Mouse (Mus musculus) midbrain, postnatal 0 days (tissue): ENCODE measurements around the gene Cdh22. TPM values are rescaled to one million over a fixed set of nuclear protein-coding genes. Genes with fewer than 3 reads are reported as not detected.

Experiments
- ATAC-seq: fragments of 200-750 bp; cut with Nextera tagmentation; 2 replicates; pipeline ENCODE4 v1.8.0; 2017; ENCODE audit warnings: moderate number of reproducible peaks, mild to moderate bottlenecking, moderate TSS enrichment, moderate library complexity; ENCODE audit not compliant: low FRiP score
- DNase-seq: peaks from one replicate; pipeline ENCODE4 v3.0.0-alpha.2; 2015; ENCODE audit warnings: low spot score
- H3K27ac ChIP-seq: fragments of 300-500 bp; sonication (generic); 2 replicates; pipeline ENCODE4 v1.5.1; 2014; ENCODE audit warnings: low read depth, mild to moderate bottlenecking, low read length, mixed read lengths
- H3K27me3 ChIP-seq: fragments of 300-500 bp; sonication (generic); 2 replicates; pipeline ENCODE4 v1.6.1; 2014; ENCODE audit warnings: low read length, control low read depth, mixed read lengths; ENCODE audit not compliant: insufficient read depth
- H3K36me3 ChIP-seq: fragments of 300-500 bp; sonication (generic); 2 replicates; pipeline ENCODE4 v1.6.1; 2014; ENCODE audit warnings: low read length, control low read depth, mixed read lengths; ENCODE audit not compliant: insufficient read depth
- H3K4me1 ChIP-seq: fragments of 300-500 bp; sonication (generic); 2 replicates; pipeline ENCODE4 v1.6.1; 2014; ENCODE audit warnings: mild to moderate bottlenecking, control low read depth, antibody characterized with exemption, low read length, mixed read lengths; ENCODE audit not compliant: insufficient read depth
- H3K4me2 ChIP-seq: fragments of 300-500 bp; sonication (generic); 2 replicates; pipeline ENCODE4 v1.6.1; 2014; ENCODE audit warnings: low read depth, mild to moderate bottlenecking, low read length, mixed read lengths; ENCODE audit not compliant: poor library complexity, severe bottlenecking
- H3K4me3 ChIP-seq: fragments of 300-500 bp; sonication (generic); 2 replicates; pipeline ENCODE4 v1.5.1; 2014; ENCODE audit warnings: low read depth, mild to moderate bottlenecking, low read length, moderate library complexity
- H3K9ac ChIP-seq: fragments of 300-500 bp; sonication (generic); replicated peaks from 2 replicates; pipeline ENCODE4 v1.6.1; 2014; ENCODE audit warnings: mild to moderate bottlenecking, low read length, moderate library complexity, mixed read lengths; ENCODE audit not compliant: poor library complexity, severe bottlenecking
- H3K9me3 ChIP-seq: fragments of 300-500 bp; sonication (generic); 2 replicates; pipeline ENCODE4 v1.6.1; 2016; ENCODE audit warnings: low read length, control low read depth
- CTCF ChIP-seq: IDR thresholded peaks from 2 replicates; pipeline ENCODE4 v1.5.1; 2016; ENCODE audit warnings: antibody characterized with exemption, mild to moderate bottlenecking
- WGBS: fragments of 180-500 bp; shearing (Covaris S2); extraction: QIAGEN DNeasy Blood & Tissue Kit; methylation state at CpG from one replicate; pipeline ENCODE4 v1.1.7; 2014; 5-methylcytosine and 5-hydroxymethylcytosine counted together
- polyA plus RNA-seq: library from polyadenylated mRNA; unstranded; fragments of >200 nt; fragmentation: Nextera tagmentation; extraction: Ambion mirVana; gene quantifications from 2 replicates; pipeline ENCODE4 v1.2.1, GENCODE M21; 2015
- total RNA-seq: library from RNA; depleted of rRNA; stranded (reverse); fragments of >200 nt; gene quantifications from 2 replicates; pipeline ENCODE4 v1.2.3, GENCODE M21; 2014

Gene Cdh22
- total and polyA plus RNA-seq, 2 experiments from 2014 or later, result 23.2 to 47.9 TPM

GRCm38 (mm10) chr2:165106585-165106984 lies 128.1 kb downstream of the Cdh22 start:
- WGBS, result 22% methylated on average over 18 of the region's 18 CpGs
- DNase-seq (peak; percentile 40), ATAC-seq (0 out of 2 replicates have a peak, but pooled peaks have one; percentile 48)
- peak; percentile 33 for TF ChIP-seq CTCF
- Histone ChIP-seq H3K27ac (no peak overlapping the region), H3K4me2 (no peak overlapping the region), H3K9ac (no peak overlapping the region), H3K36me3 (no peaks in the 10 kb centered on the region), H3K27me3 (peaks cover 7% of the 10 kb centered on the region; the same call in 1 of the 2 replicates), H3K4me3 (no peak overlapping the region), H3K4me1 (no peaks in the 10 kb centered on the region), H3K9me3 (no peaks in the 10 kb centered on the region)

DNA sequence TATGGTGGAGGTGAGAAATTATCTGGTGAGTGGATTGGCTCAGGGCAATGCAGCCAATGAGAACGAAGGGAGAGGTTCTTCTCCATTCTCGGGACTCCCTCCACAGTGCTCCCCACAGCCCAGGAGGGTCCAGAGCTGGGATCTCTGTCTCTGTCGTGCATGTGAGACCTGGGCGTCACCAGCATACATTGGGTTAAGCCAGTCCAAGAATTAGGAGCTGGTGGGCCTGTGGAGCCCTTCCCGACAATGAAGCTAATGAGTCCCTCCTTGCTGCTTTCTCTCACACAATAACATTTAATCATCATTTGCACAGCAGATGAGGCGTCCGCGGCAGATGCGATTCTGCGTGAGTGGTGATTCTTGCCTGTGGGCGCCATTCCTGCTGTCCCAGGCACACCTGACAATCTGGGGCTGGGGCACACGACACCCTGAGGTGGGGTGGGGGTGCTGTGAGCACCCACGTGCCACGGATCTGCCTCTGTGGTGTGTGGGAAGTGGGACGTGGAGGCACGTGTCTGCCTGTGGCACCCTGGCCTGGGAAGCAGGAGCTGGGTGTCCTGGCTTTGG lies 129.1 kb downstream of the Cdh22 start:
- Histone ChIP-seq H3K27me3 (peaks cover 3% of the 10 kb centered on the region; the same call in 1 of the 2 replicates), H3K4me3 (no peak overlapping the region), H3K9me3 (no peaks in the 10 kb centered on the region), H3K4me2 (no peak overlapping the region), H3K4me1 (peaks cover 3% of the 10 kb centered on the region; the same call in 1 of the 2 replicates), H3K9ac (no peak overlapping the region), H3K36me3 (no peaks in the 10 kb centered on the region), H3K27ac (no peak overlapping the region)
- ATAC-seq (no peak), DNase-seq (no peak)
- no peak for TF ChIP-seq CTCF
- 63% methylated on average over 16 of the region's 16 CpGs for WGBS

DNA sequence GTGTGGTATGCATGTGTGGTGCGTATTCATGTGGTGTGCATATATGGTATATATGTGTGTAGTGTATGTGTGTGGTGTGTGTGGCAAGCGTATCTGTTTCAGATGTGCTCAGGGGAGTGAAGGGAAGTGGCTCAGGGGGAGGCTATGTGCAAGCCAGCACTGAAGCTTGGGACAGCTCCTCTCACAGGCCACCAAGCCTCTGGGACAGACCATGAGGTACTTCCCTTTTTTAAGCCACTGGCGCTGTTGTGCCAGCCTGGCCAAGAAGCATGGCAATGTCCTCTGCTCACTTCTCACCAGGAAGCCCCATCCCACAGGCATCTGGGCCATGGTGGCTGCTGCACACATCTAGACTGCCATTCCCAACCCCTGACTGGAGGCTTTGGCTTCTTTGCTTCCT lies 131.7 kb downstream of the Cdh22 start:
- TF ChIP-seq CTCF, result no peak
- no peak overlapping the region for H3K4me3 ChIP-seq
- H3K9ac ChIP-seq, result no peak overlapping the region
- peaks cover 3% of the 10 kb centered on the region; the same call in 1 of the 2 replicates for H3K27me3 ChIP-seq
- H3K27ac ChIP-seq, result no peak overlapping the region
- DNase-seq, result no peak
- peaks cover 3% of the 10 kb centered on the region; the same call in 1 of the 2 replicates for H3K4me1 ChIP-seq
- H3K36me3 ChIP-seq, result no peaks in the 10 kb centered on the region
- H3K4me2 ChIP-seq, result no peak overlapping the region
- ATAC-seq, result no peak
- H3K9me3 ChIP-seq, result no peaks in the 10 kb centered on the region
- 90% methylated on average over 3 of the region's 3 CpGs for WGBS

DNA sequence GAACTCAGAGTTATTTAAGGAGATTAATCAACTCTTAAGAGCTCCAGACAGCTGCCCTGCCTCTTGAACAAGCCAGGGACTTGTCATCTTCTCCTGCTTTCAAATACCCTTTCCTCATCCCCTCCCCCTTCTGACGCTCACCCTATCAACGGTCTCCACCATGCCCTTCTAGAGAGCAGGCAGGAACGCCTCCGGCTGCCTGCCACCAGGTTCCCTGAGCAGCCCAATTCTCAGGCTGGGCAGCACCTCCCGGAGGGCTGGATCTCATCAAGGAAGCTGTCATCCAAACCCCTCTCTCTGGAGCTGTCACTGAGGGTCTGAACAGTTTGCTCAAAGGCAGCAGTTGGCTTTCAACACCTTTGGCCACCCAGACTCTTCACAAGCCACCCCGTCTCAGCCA lies 133.9 kb downstream of the Cdh22 start:
- no peaks in the 10 kb centered on the region for H3K36me3 ChIP-seq
- H3K27me3 ChIP-seq, result peaks cover under 1% of the 10 kb centered on the region; the same call in 1 of the 2 replicates
- H3K4me3 ChIP-seq, result no peak overlapping the region
- H3K9ac ChIP-seq, result no peak overlapping the region
- H3K4me1 ChIP-seq, result peaks cover 3% of the 10 kb centered on the region; the same call in 1 of the 2 replicates
- 11% methylated on average over 6 of the region's 6 CpGs for WGBS
- no peak overlapping the region for H3K4me2 ChIP-seq
- TF ChIP-seq CTCF, result no peak
- no peaks in the 10 kb centered on the region for H3K9me3 ChIP-seq
- DNase-seq, result no peak
- ATAC-seq, result no peak
- H3K27ac ChIP-seq, result no peak overlapping the region

- H3K27me3 ChIP-seq, result no peaks in the 10 kb centered on the region; the same call in 1 of the 2 replicates
- ATAC-seq, result no peak
- 89% methylated on average over 3 of the region's 3 CpGs for WGBS
Measured at GRCm38 (mm10) chr2:165098861-165099260, 135.8 kb downstream of the Cdh22 start.

DNA sequence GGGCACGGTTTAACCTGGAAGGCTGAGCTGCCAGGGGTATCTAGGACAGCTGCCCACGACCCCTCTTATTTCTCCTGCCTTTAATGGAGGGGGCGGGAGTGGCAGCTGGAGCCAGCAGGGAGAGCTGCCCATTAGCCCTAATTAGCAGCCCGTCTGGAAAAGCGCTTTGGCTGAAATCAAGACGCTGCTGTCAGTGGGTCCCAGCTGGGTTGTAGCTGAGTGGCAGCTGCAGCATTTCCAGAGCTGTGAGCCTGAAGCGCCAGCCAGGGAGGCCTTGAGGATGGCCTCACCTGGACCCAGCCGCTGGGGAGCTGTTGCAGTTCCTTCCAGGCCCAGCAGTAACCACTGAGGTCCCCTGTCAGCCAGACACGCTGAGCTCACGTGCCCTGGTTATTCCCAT lies 138.3 kb downstream of the Cdh22 start:
- Histone ChIP-seq H3K27ac (no peak overlapping the region), H3K36me3 (no peaks in the 10 kb centered on the region), H3K4me2 (no peak overlapping the region), H3K9ac (no peak overlapping the region), H3K4me3 (no peak overlapping the region), H3K4me1 (peaks cover 3% of the 10 kb centered on the region), H3K9me3 (no peaks in the 10 kb centered on the region), H3K27me3 (no peaks in the 10 kb centered on the region)
- ATAC-seq (no peak), DNase-seq (peak; percentile 81)
- 16% methylated on average over 10 of the region's 10 CpGs for WGBS
- TF ChIP-seq CTCF, result no peak

More at GRCm38 (mm10) chr2:165098861-165099260, 135.8 kb downstream of the Cdh22 start:
- TF ChIP-seq CTCF, result no peak
- H3K27ac ChIP-seq, result no peak overlapping the region
- H3K4me1 ChIP-seq, result peaks cover 3% of the 10 kb centered on the region
- no peak overlapping the region for H3K4me2 ChIP-seq
- H3K36me3 ChIP-seq, result no peaks in the 10 kb centered on the region
- no peaks in the 10 kb centered on the region for H3K9me3 ChIP-seq
- no peak for DNase-seq
- no peak overlapping the region for H3K4me3 ChIP-seq
- H3K9ac ChIP-seq, result no peak overlapping the region
